Mouse (Mus musculus) spleen, adult 2 months (tissue): ENCODE measurements around the gene Cth. TPM values are rescaled to one million over a fixed set of nuclear protein-coding genes. Genes with fewer than 3 reads are reported as not detected.

ENCODE experiments used
- DNase-seq, 2 experiments: peaks; one replicate each; pipeline versions ENCODE4 v3.0.0 to v3.0.0-alpha.2; 2012 to 2021; ENCODE audit warnings: low spot score in 2 of 2, low read depth in 1 of 2
- H3K27ac ChIP-seq: fragments of 200-500 bp; 2 replicates; pipeline ENCODE4 v1.5.1; 2012; ENCODE audit warnings: low read length, inconsistent platforms; ENCODE audit not compliant: insufficient read depth
- H3K27me3 ChIP-seq: fragments of 200-500 bp; 2 replicates; pipeline ENCODE4 v1.6.1; 2012; ENCODE audit warnings: mild to moderate bottlenecking, moderate library complexity, low read length, inconsistent platforms; ENCODE audit not compliant: control insufficient read depth, insufficient read depth
- H3K36me3 ChIP-seq: fragments of 200-500 bp; 2 replicates; pipeline ENCODE4 v1.6.1; 2012; ENCODE audit warnings: mild to moderate bottlenecking, low read length, inconsistent platforms; ENCODE audit not compliant: control insufficient read depth, insufficient read depth
- H3K4me1 ChIP-seq: fragments of 200-500 bp; 2 replicates; pipeline ENCODE4 v1.6.1; 2011; ENCODE audit warnings: inconsistent platforms; ENCODE audit not compliant: control insufficient read depth, insufficient read depth, insufficient read length
- H3K4me3 ChIP-seq: fragments of 200-500 bp; 2 replicates; pipeline ENCODE4 v1.5.1; 2011; ENCODE audit warnings: mild to moderate bottlenecking, inconsistent platforms; ENCODE audit not compliant: insufficient read depth, insufficient read length; ENCODE audit errors: extremely low read depth
- CTCF ChIP-seq: fragments of 200-500 bp; IDR thresholded peaks from 2 replicates; pipeline ENCODE4 v1.5.1; 2011; ENCODE audit warnings: mild to moderate bottlenecking, inconsistent platforms; ENCODE audit not compliant: insufficient read depth, insufficient read length, insufficient replicate concordance; ENCODE audit errors: extremely low read depth
- POLR2A ChIP-seq: fragments of 200-500 bp; IDR thresholded peaks from 2 replicates; pipeline ENCODE4 v1.6.1; 2011; ENCODE audit warnings: low read depth, low read length, inconsistent platforms
- WGBS: fragments of 180-500 bp; shearing (Covaris S2); methylation state at CpG from one replicate; pipeline ENCODE4 v1.1.7; 2018; 5-methylcytosine and 5-hydroxymethylcytosine counted together
- polyA plus RNA-seq: library from polyadenylated mRNA; depleted of rRNA; stranded (reverse); fragments of >200 nt; gene quantifications from 2 replicates; pipeline ENCODE4 v1.2.3, GENCODE M21; 2012

Gene Cth
- polyA plus RNA-seq, 1 experiment = 0.29 TPM

- no peak for DNase-seq
- Histone ChIP-seq H3K27ac (no peak overlapping the region), H3K4me1 (no peaks in the 10 kb centered on the region), H3K4me3 (no peak overlapping the region), H3K27me3 (no peaks in the 10 kb centered on the region; the same call in 1 of the 2 replicates), H3K36me3 (no peaks in the 10 kb centered on the region)
- WGBS = 42% methylated on average over 3 of the region's 3 CpGs
- TF ChIP-seq POLR2A = no peak
- TF ChIP-seq CTCF = no peak
Observed at GRCm38 (mm10) chr3:157931592-157931991, 6.7 kb upstream of the Cth start.

GRCm38 (mm10) chr3:157929417-157929816 is 4.5 kb upstream of the Cth start:
- Histone ChIP-seq H3K4me3 (no peak overlapping the region), H3K27me3 (peaks cover 3% of the 10 kb centered on the region; the same call in 1 of the 2 replicates), H3K4me1 (peaks cover 7% of the 10 kb centered on the region), H3K27ac (no peak overlapping the region), H3K36me3 (no peaks in the 10 kb centered on the region)
- no peak for TF ChIP-seq POLR2A
- no peak for TF ChIP-seq CTCF
- DNase-seq = no peak
- 86% methylated on average over 1 of the region's 1 CpGs for WGBS

- Histone ChIP-seq H3K27ac (no peak overlapping the region), H3K4me3 (no peak overlapping the region), H3K4me1 (peaks cover 7% of the 10 kb centered on the region), H3K36me3 (no peaks in the 10 kb centered on the region), H3K27me3 (peaks cover 5% of the 10 kb centered on the region; the same call in 1 of the 2 replicates)
- WGBS = 85% methylated on average over 2 of the region's 2 CpGs
- no peak for DNase-seq
- no peak for TF ChIP-seq CTCF
- TF ChIP-seq POLR2A = no peak
Observed at GRCm38 (mm10) chr3:157928731-157929130, 3.9 kb upstream of the Cth start.

GRCm38 (mm10) chr3:157926761-157927160 is 1.9 kb upstream of the Cth start:
- Histone ChIP-seq H3K4me1 (peaks cover 7% of the 10 kb centered on the region), H3K27ac (no peak overlapping the region), H3K36me3 (no peaks in the 10 kb centered on the region), H3K4me3 (no peak overlapping the region), H3K27me3 (peaks cover 5% of the 10 kb centered on the region; the same call in 1 of the 2 replicates)
- no peak for DNase-seq
- TF ChIP-seq POLR2A (no peak), CTCF (no peak)
- 52% methylated on average over 2 of the region's 2 CpGs for WGBS

- Histone ChIP-seq H3K4me3 (no peak overlapping the region), H3K27me3 (peaks cover 5% of the 10 kb centered on the region; the same call in 1 of the 2 replicates), H3K36me3 (no peaks in the 10 kb centered on the region), H3K27ac (no peak overlapping the region), H3K4me1 (peaks cover 7% of the 10 kb centered on the region)
- no peak for TF ChIP-seq POLR2A
- TF ChIP-seq CTCF = no peak
- DNase-seq = no peak
- 84% methylated on average over 14 of the region's 14 CpGs for WGBS
Observed at GRCm38 (mm10) chr3:157925706-157926510, 1.0 kb upstream of the Cth start.

- peaks cover 7% of the 10 kb centered on the region for H3K4me1 ChIP-seq
- peaks cover 5% of the 10 kb centered on the region; the same call in 1 of the 2 replicates for H3K27me3 ChIP-seq
- DNase-seq = no peak
- 90% methylated on average over 3 of the region's 3 CpGs for WGBS
- no peaks in the 10 kb centered on the region for H3K36me3 ChIP-seq
- no peak for TF ChIP-seq POLR2A
- TF ChIP-seq CTCF = no peak
- H3K4me3 ChIP-seq = no peak overlapping the region
- no peak overlapping the region for H3K27ac ChIP-seq
Observed at GRCm38 (mm10) chr3:157923268-157923835, 1.5 kb downstream of the Cth start.
